ENCODE assay signal across 9 mouse cellular contexts in the genomic region with DNA sequence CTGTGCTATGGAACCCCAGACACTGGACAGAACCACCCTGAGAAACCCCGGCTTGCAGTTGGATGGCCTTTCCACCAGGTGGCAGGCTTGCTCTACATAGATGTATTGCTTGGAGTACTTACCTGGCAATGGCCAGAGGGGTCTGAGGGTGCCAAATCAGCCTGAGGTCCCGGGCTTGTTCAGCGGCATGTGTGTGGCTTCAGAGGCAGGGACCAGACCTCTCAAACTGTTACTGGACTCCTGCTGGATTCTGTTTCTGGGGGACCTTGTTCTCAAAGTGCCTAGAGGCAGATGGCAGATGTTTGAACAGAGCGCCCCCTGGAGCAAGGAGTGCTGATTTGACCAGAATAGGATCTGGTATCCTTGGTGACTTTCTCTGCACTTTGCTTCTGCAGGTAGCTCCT.
DNase-seq lines count a peak whose midpoint lies in the region; ATAC-seq lines count a peak whose summit lies in the region.
"Had no signal": no experiment of that assay in that cellular context is flagged by ENCODE, and none has a peak within 500 bp of the region (broad histone marks: within the 10 kb centered on the region; RNA-seq: fewer than 3 reads in every experiment).

No protein-coding gene starts in this region.

- no peak overlapping the region for H3K27ac ChIP-seq in hindbrain, embryonic 14.5 days

- H3K36me3 ChIP-seq in hindbrain, embryonic 14.5 days (replicated peaks; ENCODE audit: control insufficient read depth, insufficient read depth): no peaks in the 10 kb centered on the region

- H3K9me3 ChIP-seq in hindbrain, embryonic 14.5 days (ENCODE audit: control insufficient read depth, low read length): no peaks in the 10 kb centered on the region
- H3K9me3 ChIP-seq: megakaryocyte, embryonic 14.5 days had no signal

- peak; percentile 54 for DNase-seq in WW6 (ENCODE audit: low read depth, low spot score)
- peak; percentile 96 to 98 for DNase-seq in cerebellum, postnatal 10 days
- DNase-seq in frontal cortex, postnatal 14 days (ENCODE audit: low spot score in 2 of 2): peak; percentile 82 to 90
- DNase-seq in hindbrain, embryonic 14.5 days (ENCODE audit: low spot score): peak; percentile 92
- peak; percentile 93 to 94 for DNase-seq in layer of hippocampus, postnatal 14 days (ENCODE audit: low spot score in 2 of 2)
- peak; percentile 77 to 86 for DNase-seq in lung, postnatal 4 days
- peak; percentile 82 for DNase-seq in right cerebral cortex, postnatal 14 days
- peak; percentile 82 for DNase-seq in urinary bladder, postnatal 14 days (ENCODE audit: low spot score)

- H3K9ac ChIP-seq in hindbrain, embryonic 14.5 days: no peak overlapping the region

- ATAC-seq in hindbrain, embryonic 14.5 days (ENCODE audit: low FRiP score): peak; percentile 71; the same call in 1 of the 2 replicates

- H3K27me3 ChIP-seq in hindbrain, embryonic 14.5 days (ENCODE audit: control insufficient read depth, insufficient read depth, low read length): no peaks in the 10 kb centered on the region
- H3K27me3 ChIP-seq: megakaryocyte, embryonic 14.5 days had no signal

- no peak overlapping the region for H3K4me2 ChIP-seq in hindbrain, embryonic 14.5 days (replicated peaks)

- H3K4me1 ChIP-seq in hindbrain, embryonic 14.5 days (replicated peaks; ENCODE audit: control insufficient read depth, insufficient read depth, low read length): peaks cover 7% of the 10 kb centered on the region; the same call in 1 of the 2 replicates

- H3K4me3 ChIP-seq in hindbrain, embryonic 14.5 days (replicated peaks; ENCODE audit: low read length): no peak overlapping the region
- H3K4me3 ChIP-seq: megakaryocyte, embryonic 14.5 days had no signal

- WGBS in hindbrain, embryonic 14.5 days: 9% methylated on average over 4 of the region's 4 CpGs
